Mouse (Mus musculus): ENCODE data around the gene Garem2.

DNA sequence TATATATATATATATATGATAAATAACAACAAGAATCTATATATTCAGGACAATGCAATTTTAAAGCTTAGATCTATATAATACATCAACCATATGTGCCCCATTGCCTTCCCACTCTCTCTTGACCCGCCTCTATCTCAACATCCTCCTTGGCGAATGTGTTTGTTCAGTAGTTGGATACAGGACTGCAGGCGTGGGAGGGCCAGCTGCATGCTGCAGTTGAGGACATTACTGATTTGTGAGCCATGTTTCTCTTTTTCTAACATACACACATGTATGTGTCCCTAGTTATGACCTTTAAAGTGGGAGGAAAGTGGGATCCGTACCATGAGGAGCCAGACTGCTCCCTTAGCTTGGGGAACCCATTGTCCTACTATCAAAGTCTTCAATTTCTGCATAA lies 26.3 kb downstream of the Garem2 start:
- TF ChIP-seq CTCF (IDR thresholded peaks at IDR 0.05; ENCODE audit: extremely low read depth, insufficient read depth, low read length) (no peak), POLR2A (IDR thresholded peaks at IDR 0.05; ENCODE audit: extremely low read depth, insufficient read depth, low read length) (no peak)
